Mouse (Mus musculus): ENCODE measurements at regions not wholly inside any gene's neighbourhood (a gene's known extent, or its start where the extent isn't known, plus 50 kb on each side); places are given as distances from the start of the nearest gene placed in this dataset.

DNA sequence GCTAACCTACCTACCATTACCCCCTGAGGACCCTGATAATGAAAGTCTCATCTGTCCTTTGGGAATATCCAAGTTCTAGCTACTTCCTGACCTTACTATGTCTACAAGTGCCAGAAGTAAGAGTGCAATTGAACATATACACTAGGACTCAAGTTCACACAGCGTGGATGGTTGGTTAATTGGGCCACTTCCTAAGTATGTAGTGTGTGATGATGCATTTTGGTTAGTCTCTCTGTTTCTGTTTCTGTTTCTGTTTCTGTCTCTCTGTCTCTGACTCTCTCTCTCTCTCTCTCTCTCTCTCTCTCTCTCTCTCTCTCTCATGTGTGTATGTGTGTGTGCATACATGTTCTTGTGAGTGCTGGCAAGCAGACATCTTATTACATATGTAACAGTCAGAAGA, 77.6 kb upstream of the Bace2 start:
- TF ChIP-seq POLR2A (IDR thresholded peaks at IDR 0.05; ENCODE audit: low read depth, low read length), result no peak
- TF ChIP-seq CTCF (IDR thresholded peaks at IDR 0.05; ENCODE audit: extremely low read depth, insufficient read length, insufficient replicate concordance, low read depth, low read length), result no peak
